In the genomic region with DNA sequence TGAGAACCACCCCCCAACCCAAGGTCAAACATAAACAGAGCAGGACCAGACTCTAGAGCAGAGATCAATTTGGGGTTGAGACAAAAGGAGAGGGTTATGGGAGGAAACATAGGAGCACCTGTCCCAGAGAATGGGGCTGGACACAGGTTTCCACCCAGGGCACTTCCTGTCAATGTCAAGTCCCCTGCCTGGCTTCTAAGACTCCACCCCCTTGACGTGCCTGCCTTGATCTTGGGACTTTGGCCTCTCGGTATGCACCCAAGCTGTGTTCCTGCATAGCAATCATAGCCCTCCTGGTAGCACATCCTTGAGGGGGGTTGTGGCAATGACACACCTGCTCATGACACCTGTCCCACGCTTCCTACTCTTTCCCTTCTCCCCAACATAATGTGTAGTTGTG, we compare ENCODE assay signal across 25 mouse cellular contexts. TPM values are rescaled to one million over a fixed set of nuclear protein-coding genes. Genes with fewer than 3 reads are reported as not detected.
A peak's percentile ranks its signal among the peaks of the same experiment; 100 is the strongest.
DNase-seq lines count a peak whose midpoint lies in the region; ATAC-seq and TF ChIP-seq lines count a peak whose summit lies in the region.
"Had no signal": no experiment of that assay in that cellular context is flagged by ENCODE, and none has a peak within 500 bp of the region (broad histone marks: within the 10 kb centered on the region; RNA-seq: fewer than 3 reads in every experiment).

No protein-coding gene starts in this region.

- peaks cover 5% of the 10 kb centered on the region; the same call in 1 of the 2 replicates for H3K36me3 ChIP-seq in liver, adult 2 months (ENCODE audit: control insufficient read depth, insufficient read depth, low read length)
- peaks cover 24% of the 10 kb centered on the region for H3K36me3 ChIP-seq in liver, embryonic 11.5 days (ENCODE audit: control insufficient read depth, insufficient read depth, low read length)
- 0 out of 2 replicates have a peak, but pooled peaks cover 4% of the 10 kb centered on the region for H3K36me3 ChIP-seq in kidney, adult 2 months (ENCODE audit: control insufficient read depth, insufficient read depth, low read length)

- no peak for TF ChIP-seq POLR2A in liver, adult 2 months (IDR thresholded peaks at IDR 0.05; ENCODE audit: extremely low read depth, insufficient read depth, low read length)
- no peak for TF ChIP-seq POLR2A in kidney, adult 2 months (IDR thresholded peaks at IDR 0.05; ENCODE audit: low read depth, low read length)

- WGBS in liver, adult 2 months: 37% methylated on average over 3 of the region's 3 CpGs
- WGBS in liver, embryonic 11.5 days: 72% methylated on average over 3 of the region's 3 CpGs
- 36% methylated on average over 3 of the region's 3 CpGs for WGBS in kidney, adult 2 months

- no peak overlapping the region for H3K27ac ChIP-seq in liver, adult 2 months (replicated peaks; ENCODE audit: insufficient read depth, low read depth, low read length)
- H3K27ac ChIP-seq in liver, embryonic 11.5 days (ENCODE audit: low read depth, low read length): no peak overlapping the region
- H3K27ac ChIP-seq in kidney, adult 2 months (ENCODE audit: insufficient read depth, low read depth, low read length): peak overlapping the region; percentile 74
- H3K27ac ChIP-seq: forebrain, embryonic 15.5 days; hindbrain, embryonic 13.5 days; left cerebral cortex, adult 2 months; limb, embryonic 10.5 days; liver, embryonic 14.5 days; stomach, embryonic 15.5 days had no signal

- H3K4me3 ChIP-seq in liver, adult 2 months (ENCODE audit: insufficient read depth, low read depth, low read length): no peak overlapping the region
- H3K4me3 ChIP-seq in liver, embryonic 11.5 days (ENCODE audit: low read depth, low read length): no peak overlapping the region
- H3K4me3 ChIP-seq in kidney, adult 2 months (ENCODE audit: insufficient read depth, low read depth, low read length): peak overlapping the region; percentile 9; the same call in 1 of the 2 replicates
- H3K4me3 ChIP-seq: forebrain, embryonic 15.5 days; hindbrain, embryonic 13.5 days; left cerebral cortex, adult 2 months; limb, embryonic 10.5 days; myocyte; stomach, embryonic 15.5 days had no signal

- peak; percentile 66 for DNase-seq in liver, adult 2 months (ENCODE audit: extremely low read depth, low read depth, low spot score)
- no peak for DNase-seq in liver, embryonic 11.5 days (ENCODE audit: low spot score)
- DNase-seq in kidney, adult 2 months: peak; percentile 92
- peak; percentile 73 to 90 for DNase-seq in kidney, postnatal 25 days
- peak; percentile 52 for DNase-seq in yolk sac, embryonic 10.5 days (ENCODE audit: low spot score)
- DNase-seq in heart, adult 18-20 months: no peak
- no peak for DNase-seq in heart, adult 8-10 months (ENCODE audit: low spot score)
- DNase-seq: adrenal gland, postnatal 14 days; cerebellum, postnatal 14 days; gastrocnemius, postnatal 36 days; heart, postnatal 10 days; layer of hippocampus, adult 9-11 months; midbrain, embryonic 14.5 days had no signal

- ATAC-seq in liver, embryonic 11.5 days (replicated peaks; ENCODE audit: low FRiP score): no peak
- ATAC-seq: activated CD4-positive, CD25-positive, alpha-beta regulatory T cell, adult 4 months; forebrain, embryonic 15.5 days; inflammation-experienced regulatory T-cells, adult 6 months; lung, postnatal 0 days had no signal

- TF ChIP-seq CTCF in liver, adult 2 months (IDR thresholded peaks at IDR 0.05; ENCODE audit: low read depth, low read length): no peak
- TF ChIP-seq CTCF in kidney, adult 2 months (conservative IDR thresholded peaks at IDR 0.05; ENCODE audit: insufficient read depth, insufficient read length, low read depth, low read length): no peak

- no peaks in the 10 kb centered on the region for H3K27me3 ChIP-seq in liver, adult 2 months (ENCODE audit: control insufficient read depth, insufficient read depth, low read length)
- H3K27me3 ChIP-seq in liver, embryonic 11.5 days (replicated peaks; ENCODE audit: control insufficient read depth, insufficient read depth, low read length): no peaks in the 10 kb centered on the region
- no peaks in the 10 kb centered on the region for H3K27me3 ChIP-seq in kidney, adult 2 months (replicated peaks; ENCODE audit: control insufficient read depth, insufficient read depth, low read length)
- H3K27me3 ChIP-seq: forebrain, embryonic 15.5 days; hindbrain, embryonic 13.5 days; stomach, embryonic 15.5 days had no signal

- no peak overlapping the region for H3K9ac ChIP-seq in liver, adult 2 months (ENCODE audit: low read depth, low read length)
- H3K9ac ChIP-seq in liver, embryonic 11.5 days (ENCODE audit: low read depth, low read length): no peak overlapping the region
- H3K9ac ChIP-seq: forebrain, embryonic 15.5 days; hindbrain, embryonic 13.5 days; liver, embryonic 14.5 days; stomach, embryonic 15.5 days had no signal

- H3K9me3 ChIP-seq in liver, embryonic 11.5 days (ENCODE audit: control insufficient read depth, low read length): no peaks in the 10 kb centered on the region
- H3K9me3 ChIP-seq: forebrain, embryonic 15.5 days; G1E; hindbrain, embryonic 13.5 days; limb, embryonic 10.5 days; stomach, embryonic 15.5 days had no signal

- no peak overlapping the region for H3K4me2 ChIP-seq in liver, embryonic 11.5 days
- H3K4me2 ChIP-seq: forebrain, embryonic 15.5 days; heart, embryonic 11.5 days; hindbrain, embryonic 13.5 days; stomach, embryonic 15.5 days had no signal

- peaks cover 7% of the 10 kb centered on the region; the same call in 1 of the 2 replicates for H3K4me1 ChIP-seq in liver, adult 2 months (ENCODE audit: control insufficient read depth, insufficient read depth, low read length)
- H3K4me1 ChIP-seq in liver, embryonic 11.5 days (replicated peaks; ENCODE audit: control insufficient read depth, insufficient read depth, low read length): no peaks in the 10 kb centered on the region
- H3K4me1 ChIP-seq in kidney, adult 2 months (ENCODE audit: control insufficient read depth, insufficient read depth, low read length): peaks cover 13% of the 10 kb centered on the region
- H3K4me1 ChIP-seq: forebrain, embryonic 15.5 days; hindbrain, embryonic 13.5 days; limb, embryonic 10.5 days; stomach, embryonic 15.5 days had no signal

- H3K79me2 ChIP-seq in liver, adult 2 months (ENCODE audit: control insufficient read depth, insufficient read depth, low read length): peaks cover 3% of the 10 kb centered on the region; the same call in 1 of the 2 replicates

RNA-seq across cellular contexts. Expression of a gene that starts 25.8 kb away (rescaled TPM):
- total RNA-seq in liver, adult 2 months (2014; rRNA removed): 1.0 and 1.4 TPM in 2 replicates
- 1.6 and 1.7 TPM in 2 replicates for polyA plus RNA-seq in liver, adult 2 months (2012; rRNA removed)
- 7.5 and 10.8 TPM in 2 replicates for polyA plus RNA-seq in liver, embryonic 11.5 days (2014; fragmentation: Nextera tagmentation; extraction: Ambion mirVana)
- 30.2 and 33.7 TPM in 2 replicates for polyA plus RNA-seq in kidney, adult 2 months (2012; rRNA removed)
- 10 to 100 TPM; 65.8 to 77.3 TPM for total RNA-seq in heart, adult 18-20 months (2021)
- 10 to 100 TPM; 54.4 to 95.0 (median 82.9) TPM for total RNA-seq in heart, adult 8-10 months (2022)

RNA-seq across cellular contexts. Expression of a gene that starts 47.3 kb away (rescaled TPM):
- 57.3 and 59.6 TPM in 2 replicates for total RNA-seq in liver, adult 2 months (2014; rRNA removed)
- 65.2 and 69.5 TPM in 2 replicates for polyA plus RNA-seq in liver, adult 2 months (2012; rRNA removed)
- polyA plus RNA-seq in liver, embryonic 11.5 days (2014; fragmentation: Nextera tagmentation; extraction: Ambion mirVana): 217 and 219 TPM in 2 replicates
- 87.9 and 88.9 TPM in 2 replicates for polyA plus RNA-seq in kidney, adult 2 months (2012; rRNA removed)
- 100 to 1,000 TPM; 134 to 143 TPM for total RNA-seq in heart, adult 18-20 months (2021)
- total RNA-seq in heart, adult 8-10 months (2022): 100 to 1,000 TPM; 121 to 147 (median 136) TPM

RNA-seq across cellular contexts. Expression of a gene that starts 54.6 kb away (rescaled TPM):
- total RNA-seq in liver, adult 2 months (2014; rRNA removed): 0.55 and 0.87 TPM in 2 replicates
- polyA plus RNA-seq in liver, adult 2 months (2012; rRNA removed): 3.6 and 4.6 TPM in 2 replicates
- 5.3 and 7.3 TPM in 2 replicates for polyA plus RNA-seq in liver, embryonic 11.5 days (2014; fragmentation: Nextera tagmentation; extraction: Ambion mirVana)
- 7.9 and 8.6 TPM in 2 replicates for polyA plus RNA-seq in kidney, adult 2 months (2012; rRNA removed)
- 1 to 10 TPM; 4.2 to 5.9 TPM for total RNA-seq in heart, adult 18-20 months (2021)
- 1 to 10 TPM; 5.7 to 8.6 (median 7.7) TPM for total RNA-seq in heart, adult 8-10 months (2022)

Comparison
In these comparisons a context has a peak if more than half of its experiments do, and no peak if none do; other contexts are left out.
1. DNase-seq: peak in liver, adult 2 months (single experiment), kidney, adult 2 months (single experiment), kidney, postnatal 25 days (2 of 2) and yolk sac, embryonic 10.5 days (single experiment); none in liver, embryonic 11.5 days (single experiment), heart, adult 18-20 months (0 of 2) and heart, adult 8-10 months (single experiment).
2. RNA of a gene that starts 25.8 kb away (total RNA-seq): 54.4 to 95.0 TPM in heart, adult 8-10 months and 65.8 to 77.3 TPM in heart, adult 18-20 months; 1.0 to 1.4 TPM in liver, adult 2 months; every median in the first group is over 10 times any median in the second.